Mouse (Mus musculus) Patski (cell line): ENCODE results near the gene Fam135a. TPM values are rescaled to one million over a fixed set of nuclear protein-coding genes. Genes with fewer than 3 reads are reported as not detected.
A peak's percentile ranks its signal among the peaks of the same experiment; 100 is the strongest.

ENCODE experiments used
- ATAC-seq: fragments of 100-300 bp; one replicate; pipeline ENCODE4 v1.8.0; 2021
- CTCF ChIA-PET: fragments of 350-600 bp; sonication (Branson Sonifier 250); formaldehyde crosslinking; loops from one replicate; lab custom pipeline; 2022; ENCODE audit warnings: inconsistent platforms; lab: Charles Lee
- POLR2A ChIA-PET: fragments of 350-600 bp; sonication (Branson Sonifier 250); formaldehyde crosslinking; loops from one replicate; lab custom pipeline; 2022; ENCODE audit warnings: antibody characterized with exemption, inconsistent platforms; lab: Charles Lee
- DNase-seq: peaks from one replicate; pipeline ENCODE4 v3.0.0-alpha.2; 2011; ENCODE audit warnings: low read depth, low spot score
- H3K27me3 ChIP-seq: fragments of 371-371 bp; one replicate; pipeline ENCODE4 v1.5.1; 2021
- CTCF ChIP-seq: fragments of 100-300 bp; IDR thresholded peaks from one replicate; pipeline ENCODE4 v1.5.1; 2021
- in situ Hi-C: fragments of 300-500 bp; cut with MboI; formaldehyde crosslinking; loops from 3 replicates; pipeline ENCODE4 v1.11.1; 2018; ENCODE audit warnings: low pct_unique_long_range_greater_than_20kb, mixed read lengths
- polyA plus RNA-seq: library from polyadenylated mRNA; unstranded; gene quantifications from one replicate; pipeline ENCODE4 v1.2.3, GENCODE M21; 2021

Fam135a gene
- polyA plus RNA-seq, result 55.5 TPM

GRCm38 (mm10) chr1:24099926-24100869, at the start of gene Fam135a:
Gene Fam135a (minus strand): TSS chr1:24100341.
- POLR2A ChIA-PET, result interaction anchor here (1.1 to 1.7 kb wide), 2 partner anchors 35 to 179 kb away, joined by 3 to 4 read pairs; no protein-coding TSS in a partner anchor
- no peaks in the 10 kb centered on the region for H3K27me3 ChIP-seq
- DNase-seq, result peak; percentile 71

GRCm38 (mm10) chr1:24143504-24143903, 43.4 kb upstream of the Fam135a start:
- ATAC-seq, result no peak

More at GRCm38 (mm10) chr1:24099926-24100869, at the start of gene Fam135a:
- CTCF ChIA-PET, result interaction anchor here (1.1 to 1.4 kb wide), 2 partner anchors 15 to 26 kb away, joined by 3 to 4 read pairs; no protein-coding TSS in a partner anchor
- peak; percentile 89 for ATAC-seq
- no peak for TF ChIP-seq CTCF
- in situ Hi-C loops, result loop anchor here (25.0 kb wide), 1 partner anchor 838 kb away; no protein-coding TSS in a partner anchor

GRCm38 (mm10) chr1:24140555-24140954, 40.4 kb upstream of the Fam135a start:
- in situ Hi-C loops, result no loop called here
- peaks cover 57% of the 10 kb centered on the region for H3K27me3 ChIP-seq
- ATAC-seq (no peak), DNase-seq (no peak)
- POLR2A ChIA-PET, result no interaction called here
- CTCF ChIA-PET, result no interaction called here
- TF ChIP-seq CTCF, result no peak

More at GRCm38 (mm10) chr1:24143504-24143903, 43.4 kb upstream of the Fam135a start:
- POLR2A ChIA-PET, result interaction anchor here (0.9 kb wide), 1 partner anchor 58 kb away, joined by 5 read pairs; no protein-coding TSS in a partner anchor
- H3K27me3 ChIP-seq, result peaks cover 50% of the 10 kb centered on the region
- no peak for DNase-seq
- in situ Hi-C loops, result no loop called here
- CTCF ChIA-PET, result interaction anchor here (1.7 kb wide), 1 partner anchor 28 kb away, joined by 7 read pairs; no protein-coding TSS in a partner anchor
- TF ChIP-seq CTCF, result no peak

- POLR2A ChIA-PET, result no interaction called here
- DNase-seq (no peak), ATAC-seq (peak; percentile 74)
- in situ Hi-C loops, result no loop called here
- TF ChIP-seq CTCF, result peak; percentile 84
- CTCF ChIA-PET, result interaction anchor here (1.0 to 4.9 kb wide), 6 partner anchors 14 to 52 kb away, joined by 3 to 27 read pairs (median 4); no protein-coding TSS in a partner anchor
- H3K27me3 ChIP-seq, result peaks cover 46% of the 10 kb centered on the region
These were observed 37.0 kb upstream of the Fam135a start for GRCm38 (mm10) chr1:24137133-24137532.

- POLR2A ChIA-PET, result no interaction called here
- DNase-seq (no peak), ATAC-seq (no peak)
- peak; percentile 62 for TF ChIP-seq CTCF
- CTCF ChIA-PET, result no interaction called here
- H3K27me3 ChIP-seq, result peaks cover 22% of the 10 kb centered on the region
- in situ Hi-C loops, result no loop called here
These were observed 34.7 kb upstream of the Fam135a start for GRCm38 (mm10) chr1:24134792-24135191.

- ATAC-seq (no peak), DNase-seq (no peak)
- ChIA-PET CTCF (interaction anchor here (0.8 kb wide), 1 partner anchor 9 kb away, joined by 3 read pairs; no protein-coding TSS in a partner anchor), POLR2A (no interaction called here)
- in situ Hi-C loops, result no loop called here
- H3K27me3 ChIP-seq, result peaks cover 19% of the 10 kb centered on the region
- TF ChIP-seq CTCF, result no peak
These were observed 33.7 kb upstream of the Fam135a start for GRCm38 (mm10) chr1:24133853-24134252.

- ATAC-seq (no peak), DNase-seq (no peak)
- POLR2A ChIA-PET, result no interaction called here
- CTCF ChIA-PET, result interaction anchor here (1.0 to 2.1 kb wide), 5 partner anchors 10 to 300 kb away, joined by 3 to 7 read pairs (median 3); no protein-coding TSS in a partner anchor
- in situ Hi-C loops, result no loop called here
- no peaks in the 10 kb centered on the region for H3K27me3 ChIP-seq
- TF ChIP-seq CTCF, result no peak
These were observed 27.7 kb upstream of the Fam135a start for GRCm38 (mm10) chr1:24127866-24128265.

GRCm38 (mm10) chr1:24124610-24125009, 24.5 kb upstream of the Fam135a start:
- no peak for TF ChIP-seq CTCF
- in situ Hi-C loops, result loop anchor here (25.0 kb wide), 1 partner anchor 862 kb away; no protein-coding TSS in a partner anchor
- no peaks in the 10 kb centered on the region for H3K27me3 ChIP-seq
- no peak for ATAC-seq
- ChIA-PET CTCF (interaction anchor here (1.3 to 1.8 kb wide), 4 partner anchors 9 to 13 kb away, joined by 3 to 5 read pairs (median 3); no protein-coding TSS in a partner anchor), POLR2A (no interaction called here)
- no peak for DNase-seq

GRCm38 (mm10) chr1:24122582-24122981, 22.4 kb upstream of the Fam135a start:
- no peak for DNase-seq
- TF ChIP-seq CTCF, result no peak
- POLR2A ChIA-PET, result no interaction called here
- H3K27me3 ChIP-seq, result no peaks in the 10 kb centered on the region
- in situ Hi-C loops, result loop anchor here (25.0 kb wide), 1 partner anchor 860 kb away; no protein-coding TSS in a partner anchor
- no peak for ATAC-seq
- CTCF ChIA-PET, result interaction anchor here (1.1 to 1.3 kb wide), 2 partner anchors 14 to 19 kb away, joined by 5 read pairs; no protein-coding TSS in a partner anchor
